Mouse (Mus musculus): ENCODE measurements around the gene Tmem45a. TPM values are rescaled to one million over a fixed set of nuclear protein-coding genes. Genes with fewer than 3 reads are reported as not detected.
A peak's percentile ranks its signal among the peaks of the same experiment; 100 is the strongest.
"Not testable (repeated sequence)": the region's sequence is repeated elsewhere in the genome, so short reads cannot be mapped to it uniquely, and the experiment has no call there.

Gene Tmem45a
- 51.0 and 52.7 TPM in 2 replicates for polyA plus RNA-seq (2015; fragmentation: Nextera tagmentation; extraction: Ambion mirVana)

GRCm38 (mm10) chr16:56885824-56886615 is at the start of gene Tmem45a:
Gene Tmem45a, minus strand, starts transcription at chr16:56886166.
- H3K36me3 ChIP-seq (ENCODE audit: control insufficient read depth, insufficient read depth, low read length), result no peaks in the 10 kb centered on the region
- no peaks in the 10 kb centered on the region for H3K27me3 ChIP-seq (ENCODE audit: control insufficient read depth, insufficient read depth, low read length)
- H3K4me3 ChIP-seq (replicated peaks; ENCODE audit: low read length), result peak within 1 kb of the TSS; percentile 66
- peak; percentile 97 for ATAC-seq (ENCODE audit: insufficient read depth, low FRiP score)
- peak within 1 kb of the TSS; percentile 74 for H3K9ac ChIP-seq (ENCODE audit: low read length)
- H3K9me3 ChIP-seq (replicated peaks; ENCODE audit: control insufficient read depth, low read length), result no peaks in the 10 kb centered on the region
- WGBS, result 2% methylated on average over 25 of the region's 25 CpGs
- H3K4me2 ChIP-seq (ENCODE audit: low read depth, low read length), result peak within 1 kb of the TSS; percentile 69
- peaks cover 3% of the 10 kb centered on the region for H3K4me1 ChIP-seq (ENCODE audit: control insufficient read depth, insufficient read depth, low read length)
- H3K27ac ChIP-seq (ENCODE audit: low read length), result peak within 1 kb of the TSS; percentile 70

- Histone ChIP-seq H3K9me3 (replicated peaks; ENCODE audit: control insufficient read depth, low read length) (0 out of 2 replicates have a peak, but pooled peaks cover 3% of the 10 kb centered on the region), H3K27me3 (ENCODE audit: control insufficient read depth, insufficient read depth, low read length) (no peaks in the 10 kb centered on the region), H3K9ac (ENCODE audit: low read length) (no peak within 1 kb of the TSS), H3K4me3 (replicated peaks; ENCODE audit: low read length) (no peak within 1 kb of the TSS), H3K36me3 (ENCODE audit: control insufficient read depth, insufficient read depth, low read length) (no peaks in the 10 kb centered on the region), H3K4me1 (ENCODE audit: control insufficient read depth, insufficient read depth, low read length) (no peaks in the 10 kb centered on the region), H3K4me2 (ENCODE audit: low read depth, low read length) (no peak within 1 kb of the TSS), H3K27ac (ENCODE audit: low read length) (no peak within 1 kb of the TSS)
- no peak for ATAC-seq (ENCODE audit: insufficient read depth, low FRiP score)
- WGBS, result 40% methylated on average over 3 of the region's 3 CpGs
Measured at GRCm38 (mm10) chr16:56928023-56928422, 42.1 kb upstream of the Tmem45a start, which contains the start of gene Lnp1. Gene Lnp1, minus strand, starts transcription at chr16:56928061.

GRCm38 (mm10) chr16:56920102-56920657 is 34.2 kb upstream of the Tmem45a start:
- Histone ChIP-seq H3K27ac (ENCODE audit: low read length) (no peak overlapping the region), H3K27me3 (ENCODE audit: control insufficient read depth, insufficient read depth, low read length) (no peaks in the 10 kb centered on the region), H3K9ac (ENCODE audit: low read length) (0 out of 2 replicates have a peak overlapping the region, but pooled peaks have one; percentile 19), H3K36me3 (ENCODE audit: control insufficient read depth, insufficient read depth, low read length) (no peaks in the 10 kb centered on the region), H3K9me3 (replicated peaks; ENCODE audit: control insufficient read depth, low read length) (no peaks in the 10 kb centered on the region), H3K4me1 (ENCODE audit: control insufficient read depth, insufficient read depth, low read length) (no peaks in the 10 kb centered on the region), H3K4me2 (ENCODE audit: low read depth, low read length) (no peak overlapping the region), H3K4me3 (replicated peaks; ENCODE audit: low read length) (no peak overlapping the region)
- no peak for ATAC-seq (ENCODE audit: insufficient read depth, low FRiP score)
- 13% methylated on average over 8 of the region's 8 CpGs for WGBS

- no peaks in the 10 kb centered on the region for H3K9me3 ChIP-seq (replicated peaks; ENCODE audit: control insufficient read depth, low read length)
- H3K4me1 ChIP-seq (ENCODE audit: control insufficient read depth, insufficient read depth, low read length), result no peaks in the 10 kb centered on the region
- H3K4me2 ChIP-seq (ENCODE audit: low read depth, low read length), result no peak overlapping the region
- H3K27me3 ChIP-seq (ENCODE audit: control insufficient read depth, insufficient read depth, low read length), result no peaks in the 10 kb centered on the region
- 87% methylated on average over 7 of the region's 7 CpGs for WGBS
- H3K36me3 ChIP-seq (ENCODE audit: control insufficient read depth, insufficient read depth, low read length), result no peaks in the 10 kb centered on the region
- H3K27ac ChIP-seq (ENCODE audit: low read length), result no peak overlapping the region
- no peak overlapping the region for H3K4me3 ChIP-seq (replicated peaks; ENCODE audit: low read length)
- no peak for ATAC-seq (ENCODE audit: insufficient read depth, low FRiP score)
- H3K9ac ChIP-seq (ENCODE audit: low read length), result no peak overlapping the region
Measured at GRCm38 (mm10) chr16:56917230-56917629, 31.3 kb upstream of the Tmem45a start.

- Histone ChIP-seq H3K27me3 (ENCODE audit: control insufficient read depth, insufficient read depth, low read length) (no peaks in the 10 kb centered on the region), H3K4me3 (replicated peaks; ENCODE audit: low read length) (no peak overlapping the region), H3K36me3 (ENCODE audit: control insufficient read depth, insufficient read depth, low read length) (no peaks in the 10 kb centered on the region), H3K4me2 (ENCODE audit: low read depth, low read length) (no peak overlapping the region), H3K9ac (ENCODE audit: low read length) (no peak overlapping the region), H3K4me1 (ENCODE audit: control insufficient read depth, insufficient read depth, low read length) (no peaks in the 10 kb centered on the region), H3K9me3 (replicated peaks; ENCODE audit: control insufficient read depth, low read length) (no peaks in the 10 kb centered on the region), H3K27ac (ENCODE audit: low read length) (no peak overlapping the region)
- ATAC-seq (ENCODE audit: insufficient read depth, low FRiP score), result no peak
- 42% methylated on average over 5 of the region's 5 CpGs for WGBS
Measured at GRCm38 (mm10) chr16:56908986-56909385, 23.0 kb upstream of the Tmem45a start.

GRCm38 (mm10) chr16:56902206-56902605 is 16.2 kb upstream of the Tmem45a start:
- H3K27me3 ChIP-seq (ENCODE audit: control insufficient read depth, insufficient read depth, low read length); ATAC-seq (ENCODE audit: insufficient read depth, low FRiP score); H3K4me3 ChIP-seq (replicated peaks; ENCODE audit: low read length); H3K27ac ChIP-seq (ENCODE audit: low read length); H3K4me2 ChIP-seq (ENCODE audit: low read depth, low read length); H3K9ac ChIP-seq (ENCODE audit: low read length); H3K9me3 ChIP-seq (replicated peaks; ENCODE audit: control insufficient read depth, low read length); H3K36me3 ChIP-seq (ENCODE audit: control insufficient read depth, insufficient read depth, low read length); H3K4me1 ChIP-seq (ENCODE audit: control insufficient read depth, insufficient read depth, low read length): not testable (repeated sequence)
- WGBS, result 42% methylated on average over 3 of the region's 3 CpGs

- Histone ChIP-seq H3K9ac (ENCODE audit: low read length) (no peak overlapping the region), H3K36me3 (ENCODE audit: control insufficient read depth, insufficient read depth, low read length) (no peaks in the 10 kb centered on the region), H3K9me3 (replicated peaks; ENCODE audit: control insufficient read depth, low read length) (no peaks in the 10 kb centered on the region), H3K27me3 (ENCODE audit: control insufficient read depth, insufficient read depth, low read length) (no peaks in the 10 kb centered on the region), H3K4me3 (replicated peaks; ENCODE audit: low read length) (no peak overlapping the region), H3K4me2 (ENCODE audit: low read depth, low read length) (no peak overlapping the region), H3K27ac (ENCODE audit: low read length) (no peak overlapping the region), H3K4me1 (ENCODE audit: control insufficient read depth, insufficient read depth, low read length) (no peaks in the 10 kb centered on the region)
- ATAC-seq (ENCODE audit: insufficient read depth, low FRiP score), result no peak
- WGBS, result 78% methylated on average over 5 of the region's 5 CpGs
Measured at GRCm38 (mm10) chr16:56891583-56891982, 5.6 kb upstream of the Tmem45a start.

- H3K9me3 ChIP-seq (replicated peaks; ENCODE audit: control insufficient read depth, low read length), result no peaks in the 10 kb centered on the region
- H3K4me3 ChIP-seq (replicated peaks; ENCODE audit: low read length), result peak overlapping the region; percentile 66
- no peaks in the 10 kb centered on the region for H3K36me3 ChIP-seq (ENCODE audit: control insufficient read depth, insufficient read depth, low read length)
- H3K27me3 ChIP-seq (ENCODE audit: control insufficient read depth, insufficient read depth, low read length), result no peaks in the 10 kb centered on the region
- peak overlapping the region; percentile 69 for H3K4me2 ChIP-seq (ENCODE audit: low read depth, low read length)
- peak overlapping the region; percentile 74 for H3K9ac ChIP-seq (ENCODE audit: low read length)
- 21% methylated on average over 9 of the region's 9 CpGs for WGBS
- H3K4me1 ChIP-seq (ENCODE audit: control insufficient read depth, insufficient read depth, low read length), result peaks cover 3% of the 10 kb centered on the region
- ATAC-seq (ENCODE audit: insufficient read depth, low FRiP score), result no peak
- peak overlapping the region; percentile 70 for H3K27ac ChIP-seq (ENCODE audit: low read length)
Measured at GRCm38 (mm10) chr16:56886616-56887116, 700 bp upstream of the Tmem45a start.

- WGBS, result 71% methylated on average over 6 of the region's 6 CpGs
- H3K9ac ChIP-seq (ENCODE audit: low read length), result no peak overlapping the region
- H3K27me3 ChIP-seq (ENCODE audit: control insufficient read depth, insufficient read depth, low read length), result no peaks in the 10 kb centered on the region
- H3K36me3 ChIP-seq (ENCODE audit: control insufficient read depth, insufficient read depth, low read length), result no peaks in the 10 kb centered on the region
- H3K27ac ChIP-seq (ENCODE audit: low read length), result no peak overlapping the region
- H3K9me3 ChIP-seq (replicated peaks; ENCODE audit: control insufficient read depth, low read length), result no peaks in the 10 kb centered on the region
- peak overlapping the region; percentile 43 for H3K4me2 ChIP-seq (ENCODE audit: low read depth, low read length)
- ATAC-seq (ENCODE audit: insufficient read depth, low FRiP score), result no peak
- H3K4me1 ChIP-seq (ENCODE audit: control insufficient read depth, insufficient read depth, low read length), result peaks cover 3% of the 10 kb centered on the region
- H3K4me3 ChIP-seq (replicated peaks; ENCODE audit: low read length), result peak overlapping the region; percentile 33
Measured at GRCm38 (mm10) chr16:56884811-56885210, 1.2 kb downstream of the Tmem45a start.

Measured in stomach, embryonic 16.5 days (tissue).